Mouse (Mus musculus): ENCODE data around the gene Iqschfp. TPM values are rescaled to one million over a fixed set of nuclear protein-coding genes. Genes with fewer than 3 reads are reported as not detected.

Iqschfp gene
- polyA plus RNA-seq, 1 experiment = not detected

DNA sequence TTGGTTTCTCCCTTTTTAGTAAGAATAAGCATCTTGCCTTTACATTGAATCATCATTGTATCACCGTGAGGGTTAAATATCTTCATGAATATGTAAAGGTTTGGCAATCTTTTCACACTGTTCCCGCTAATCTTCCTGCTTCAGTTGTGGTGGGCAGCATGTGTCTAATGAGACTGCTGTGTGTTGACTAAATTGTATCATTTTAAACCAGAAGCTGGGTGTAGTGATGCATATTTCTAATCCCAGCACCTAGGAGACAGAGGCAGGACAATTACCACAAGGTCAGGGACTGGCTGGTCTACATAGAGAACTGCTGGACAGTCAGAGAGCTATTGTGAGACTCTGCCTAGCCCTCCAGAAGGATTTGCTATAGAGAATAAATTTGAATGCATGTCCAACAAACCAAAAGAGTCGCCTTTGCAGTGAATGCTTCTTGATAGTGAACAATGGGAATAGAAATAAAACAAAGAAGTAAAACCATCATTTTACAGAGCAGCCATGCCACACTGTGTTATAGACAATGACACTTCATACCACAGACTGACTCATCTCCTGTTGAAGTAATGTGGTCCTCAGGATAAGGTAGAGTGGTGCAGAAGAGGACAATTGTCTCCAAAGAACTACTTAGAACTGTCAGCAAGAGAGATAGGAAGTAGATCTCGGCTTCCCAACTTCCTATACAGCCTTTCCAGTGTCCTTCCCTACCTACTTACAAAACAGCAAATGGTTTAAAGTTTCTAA, 310.3 kb downstream of the Iqschfp start:
- TF ChIP-seq GATA1 (IDR thresholded peaks at IDR 0.05; ENCODE audit: low read length) = no peak

DNA sequence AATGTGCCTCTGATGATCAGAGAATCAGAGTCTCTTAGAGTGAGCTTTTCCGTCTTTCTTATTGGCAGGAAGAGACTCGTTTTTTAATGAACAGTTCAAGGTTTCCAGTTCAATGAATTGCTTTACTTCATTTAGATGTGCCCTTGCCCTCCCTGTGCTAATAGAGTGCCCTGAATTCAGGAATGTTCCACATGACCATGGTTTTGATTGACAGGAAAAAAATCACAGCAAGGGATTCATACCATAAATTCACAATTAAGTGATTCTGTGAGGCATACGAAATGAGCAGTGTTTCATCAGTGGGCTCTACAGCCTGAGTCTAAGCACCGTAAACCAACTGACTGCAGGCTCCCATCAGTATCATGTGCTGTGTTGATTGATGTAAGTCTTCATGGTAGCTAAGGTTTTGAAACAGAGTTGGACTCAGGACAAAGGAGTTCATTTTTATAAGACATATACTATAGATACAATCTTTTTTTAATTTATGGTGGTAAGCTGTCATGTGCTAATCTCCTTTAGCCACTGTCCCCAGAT, 312.0 kb downstream of the Iqschfp start:
- no peak for TF ChIP-seq GATA1 (IDR thresholded peaks at IDR 0.05; ENCODE audit: low read length)

DNA sequence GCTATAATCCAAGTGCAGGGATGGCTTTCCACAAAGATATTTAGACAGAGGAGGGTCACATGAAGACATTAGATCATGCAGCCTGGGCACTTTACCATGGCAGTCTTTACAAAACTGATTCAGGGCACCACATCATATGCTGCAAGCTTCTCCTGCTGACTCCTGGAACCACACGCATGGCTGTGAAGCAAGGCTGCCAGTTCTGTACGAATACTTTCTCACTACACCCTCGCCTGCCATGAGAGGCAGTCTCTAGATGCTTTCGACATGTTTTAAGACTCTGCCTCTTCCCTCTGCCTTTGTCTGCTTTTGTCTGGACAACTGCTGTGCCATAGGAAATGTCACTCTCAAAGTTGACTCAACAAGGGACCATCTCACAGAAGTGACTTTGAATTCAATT, 318.4 kb downstream of the Iqschfp start:
- no peak for TF ChIP-seq GATA1 (IDR thresholded peaks at IDR 0.05; ENCODE audit: low read length)

DNA sequence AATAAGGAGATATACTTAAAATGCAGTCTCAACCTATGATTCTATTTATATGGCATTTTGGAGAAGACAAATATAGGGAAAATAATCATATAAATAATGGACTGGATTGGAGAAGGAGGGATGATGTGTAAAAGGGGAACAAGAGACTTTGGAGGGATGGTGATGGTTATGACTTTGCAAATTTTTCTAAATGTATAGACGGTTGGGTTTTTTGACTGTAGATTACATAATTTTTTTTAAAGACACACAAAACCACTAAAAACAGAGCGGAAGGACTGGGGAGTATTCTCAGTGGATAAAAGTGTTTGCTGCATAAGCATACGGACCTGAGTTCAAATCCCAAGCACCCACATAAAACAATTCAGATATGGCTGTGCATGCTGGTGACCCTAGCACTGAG, 329.4 kb downstream of the Iqschfp start:
- TF ChIP-seq GATA1 (IDR thresholded peaks at IDR 0.05; ENCODE audit: low read length) = no peak

DNA sequence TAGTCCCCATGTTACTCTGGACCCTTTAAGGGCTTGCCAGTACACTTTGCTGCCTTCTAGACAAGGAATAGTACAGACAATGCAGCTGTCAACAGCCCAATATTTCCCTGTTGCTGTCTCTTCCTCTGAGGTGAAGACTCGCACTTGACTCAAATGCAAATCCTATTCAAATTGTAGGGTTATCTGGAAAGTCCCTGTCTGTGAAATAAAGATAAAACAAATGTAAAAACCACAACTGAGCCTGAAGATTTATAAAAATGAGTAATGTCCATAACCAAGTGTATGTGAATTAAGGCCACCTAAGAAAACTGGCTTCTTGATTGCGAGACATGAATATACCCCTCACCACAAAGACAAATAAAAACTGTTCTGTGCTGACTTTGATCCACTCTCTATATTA, 347.9 kb downstream of the Iqschfp start:
- TF ChIP-seq GATA1 (IDR thresholded peaks at IDR 0.05; ENCODE audit: low read length) = no peak

DNA sequence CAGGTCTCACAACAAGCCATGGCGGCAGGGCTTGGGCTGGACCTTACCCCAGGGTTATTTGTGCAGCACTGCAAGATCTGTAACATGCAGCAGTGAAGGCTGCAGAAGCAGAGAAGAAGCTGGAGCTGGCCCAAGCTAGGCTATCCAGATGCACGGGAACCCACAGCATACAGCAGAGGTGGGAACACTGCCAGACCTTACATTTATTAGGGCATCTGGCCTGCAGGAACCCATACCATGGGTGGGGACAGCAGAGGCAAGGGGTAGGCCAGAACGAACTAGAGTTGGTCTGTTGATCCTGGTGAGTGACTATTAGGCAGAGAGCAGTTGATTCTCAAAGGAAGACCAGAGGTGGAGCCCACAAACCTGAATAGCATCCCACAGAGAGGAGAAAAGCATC, 351.2 kb downstream of the Iqschfp start:
- TF ChIP-seq GATA1 (IDR thresholded peaks at IDR 0.05; ENCODE audit: low read length) = no peak

DNA sequence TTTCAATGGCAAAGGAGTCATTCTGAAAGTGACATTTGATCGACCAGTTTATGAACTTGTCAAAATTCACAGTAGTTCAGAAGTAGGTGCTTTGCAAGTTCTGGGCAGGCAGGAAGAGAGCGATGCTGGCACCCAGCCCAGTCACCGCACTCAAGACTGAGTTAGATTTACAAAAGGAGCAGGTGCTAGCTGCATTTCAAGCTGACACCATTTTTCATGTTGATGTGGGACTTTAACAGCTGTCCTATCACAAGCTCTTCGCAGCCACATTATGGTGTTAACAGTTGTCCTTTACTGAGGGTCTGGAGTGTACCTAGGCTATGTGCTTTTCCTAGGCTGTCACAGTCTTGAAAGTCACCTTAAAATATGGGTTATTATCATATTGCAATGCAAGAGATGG, 354.1 kb downstream of the Iqschfp start:
- no peak for TF ChIP-seq GATA1 (IDR thresholded peaks at IDR 0.05; ENCODE audit: low read length)

DNA sequence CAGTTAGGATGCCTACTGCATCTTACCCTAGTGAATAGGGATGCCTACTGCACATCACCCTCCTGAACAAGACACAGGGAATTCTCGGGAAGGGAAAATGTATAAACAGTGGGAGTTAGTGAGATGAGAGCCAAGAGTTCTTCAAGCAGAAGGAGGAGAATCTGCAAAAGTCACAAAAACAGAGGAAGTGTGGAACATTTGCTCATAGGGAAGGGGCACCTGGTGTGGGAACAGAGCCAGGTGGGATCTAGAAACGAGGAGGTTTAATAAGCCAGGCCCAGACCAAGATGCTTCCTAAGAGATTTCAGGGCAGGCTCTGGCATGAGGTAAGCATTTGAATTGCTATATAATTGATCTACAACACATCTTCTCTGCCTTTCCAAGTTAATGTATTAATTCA, 358.6 kb downstream of the Iqschfp start:
- no peak for TF ChIP-seq GATA1 (IDR thresholded peaks at IDR 0.05; ENCODE audit: low read length)

DNA sequence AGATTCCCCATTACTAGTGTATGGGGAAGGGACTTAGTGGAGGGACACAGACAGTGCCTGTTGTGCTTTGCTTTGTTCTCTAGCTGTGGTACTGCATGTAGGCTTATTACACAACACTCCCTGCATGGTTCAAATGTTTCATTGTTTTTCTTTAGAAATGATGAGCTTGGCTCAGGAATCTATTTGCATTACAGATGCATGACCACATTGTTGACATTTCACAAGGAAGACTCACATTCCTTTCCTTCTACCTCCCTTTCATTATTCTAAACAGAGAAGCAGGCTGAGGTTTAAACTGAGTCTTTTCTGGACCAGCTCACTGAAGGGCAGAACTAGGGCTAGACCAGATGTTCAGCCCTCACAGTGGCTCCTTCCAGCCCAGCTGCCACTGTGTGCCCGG, 360.3 kb downstream of the Iqschfp start:
- no peak for TF ChIP-seq GATA1 (IDR thresholded peaks at IDR 0.05; ENCODE audit: low read length)

DNA sequence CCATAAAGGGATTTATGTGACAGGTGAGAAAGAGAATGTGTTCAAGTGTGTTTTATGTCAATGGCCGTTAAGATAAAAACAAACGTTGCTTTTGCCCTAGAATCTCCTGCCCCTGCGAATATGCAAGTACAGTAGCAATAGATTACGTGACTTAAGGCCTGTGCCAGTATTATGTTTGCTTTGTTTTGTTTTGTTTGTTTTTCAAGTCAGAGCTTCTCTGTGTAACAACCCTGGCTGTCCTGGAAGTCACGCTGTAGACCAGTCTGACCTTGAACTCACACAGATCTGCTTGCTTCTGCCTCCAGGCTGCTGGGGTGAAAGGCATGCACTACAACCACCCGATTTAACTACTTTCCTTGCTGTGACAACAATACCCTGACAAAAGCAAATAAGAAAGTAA, 370.3 kb downstream of the Iqschfp start:
- no peak for TF ChIP-seq GATA1 (IDR thresholded peaks at IDR 0.05; ENCODE audit: low read length)

DNA sequence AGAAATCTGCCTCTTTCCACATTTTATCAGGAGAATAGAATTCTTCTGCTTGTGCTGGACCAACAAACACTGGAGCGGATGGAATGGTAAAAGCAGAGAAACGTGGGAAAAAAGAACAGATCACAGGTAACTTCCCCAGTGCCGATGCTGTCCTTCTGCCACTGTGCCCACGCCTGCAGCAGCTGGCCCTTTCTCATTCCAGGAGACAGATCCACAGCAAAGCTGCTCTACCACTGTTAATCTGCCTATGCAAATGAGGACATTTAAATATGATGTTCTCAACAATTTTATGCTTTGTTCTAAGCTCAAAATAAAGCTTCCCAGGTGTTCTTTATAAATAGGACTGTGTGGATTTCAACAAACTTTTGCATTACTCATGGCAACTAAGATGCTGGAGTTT, 375.9 kb downstream of the Iqschfp start:
- TF ChIP-seq GATA1 (IDR thresholded peaks at IDR 0.05; ENCODE audit: low read length) = no peak

DNA sequence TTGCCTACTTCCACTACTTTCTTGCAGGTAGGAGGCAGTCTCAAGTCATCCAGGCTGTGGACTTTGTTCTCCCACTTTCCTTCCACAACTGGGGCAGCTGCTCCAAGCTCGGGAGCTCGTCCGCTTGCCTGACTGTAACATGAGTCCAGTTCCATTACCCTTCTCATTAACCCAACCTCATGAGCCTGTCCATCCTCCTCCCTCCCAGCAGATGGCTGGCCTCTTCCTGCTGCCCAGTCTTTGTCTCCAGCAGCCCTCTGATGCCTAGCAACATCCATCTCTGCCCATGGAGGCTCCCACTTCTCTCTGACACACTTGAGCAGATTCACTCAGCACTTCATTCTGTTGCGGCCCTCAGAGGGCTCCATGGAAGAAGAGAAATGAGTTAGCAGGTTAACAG, 377.2 kb downstream of the Iqschfp start:
- TF ChIP-seq GATA1 (IDR thresholded peaks at IDR 0.05; ENCODE audit: low read length) = no peak

DNA sequence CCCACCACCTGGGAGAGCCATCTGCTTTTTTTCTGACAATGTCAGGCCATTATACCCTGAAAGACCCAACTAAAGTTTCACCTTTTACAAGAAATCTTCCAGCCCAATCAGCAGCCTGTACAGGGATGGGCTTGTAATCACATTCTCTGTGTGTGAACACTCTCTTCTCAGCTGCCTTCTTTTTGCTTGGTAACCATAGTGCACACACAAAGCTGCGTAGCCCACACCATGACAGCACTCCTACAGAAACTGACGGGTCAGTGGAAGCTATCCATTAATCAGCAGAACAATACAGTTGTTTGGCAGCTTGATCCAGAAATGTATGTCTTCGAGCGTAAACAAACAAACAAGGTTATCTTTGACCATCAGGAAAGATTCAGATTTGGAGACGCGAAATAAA, 378.2 kb downstream of the Iqschfp start:
- TF ChIP-seq GATA1 (IDR thresholded peaks at IDR 0.05; ENCODE audit: low read length) = no peak

DNA sequence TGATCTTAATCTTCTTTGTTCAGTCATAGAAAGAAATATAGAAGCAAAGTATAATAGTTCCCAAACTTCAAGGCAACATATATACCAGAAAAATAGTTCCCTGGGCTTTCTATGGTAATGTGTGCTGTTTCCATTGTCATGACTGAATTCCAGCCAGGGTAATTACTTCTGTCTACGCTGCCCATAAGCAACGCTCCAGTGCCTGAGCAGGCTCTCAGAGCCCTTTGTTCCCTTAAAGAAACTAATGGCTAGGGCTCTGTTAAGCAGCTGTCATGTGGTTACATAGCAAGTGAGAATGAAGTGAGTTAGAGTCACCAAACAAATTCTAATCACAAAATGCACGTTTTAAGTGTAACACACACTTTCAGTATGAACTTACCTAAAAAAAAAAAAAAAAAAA, 379.4 kb downstream of the Iqschfp start:
- no peak for TF ChIP-seq GATA1 (IDR thresholded peaks at IDR 0.05; ENCODE audit: low read length)

DNA sequence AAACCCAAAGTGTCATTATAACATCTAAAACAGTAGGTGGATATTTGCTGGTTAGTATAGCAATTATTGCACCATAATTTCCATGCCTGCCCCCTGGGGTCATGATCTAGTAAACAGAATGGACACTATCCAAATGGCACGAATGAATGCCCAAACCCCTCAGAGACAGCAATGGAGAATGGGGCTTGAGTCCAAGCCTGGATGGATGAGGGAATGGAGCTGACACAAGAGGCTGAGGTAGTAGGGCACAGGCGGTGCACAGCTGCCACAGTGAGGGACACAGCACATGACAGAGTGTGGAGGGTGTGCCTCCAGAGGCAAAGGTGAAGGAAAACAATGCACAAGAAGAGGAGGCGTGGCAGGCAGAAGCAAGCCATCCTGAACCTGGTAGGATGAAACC, 379.8 kb downstream of the Iqschfp start:
- no peak for TF ChIP-seq GATA1 (IDR thresholded peaks at IDR 0.05; ENCODE audit: low read length)

DNA sequence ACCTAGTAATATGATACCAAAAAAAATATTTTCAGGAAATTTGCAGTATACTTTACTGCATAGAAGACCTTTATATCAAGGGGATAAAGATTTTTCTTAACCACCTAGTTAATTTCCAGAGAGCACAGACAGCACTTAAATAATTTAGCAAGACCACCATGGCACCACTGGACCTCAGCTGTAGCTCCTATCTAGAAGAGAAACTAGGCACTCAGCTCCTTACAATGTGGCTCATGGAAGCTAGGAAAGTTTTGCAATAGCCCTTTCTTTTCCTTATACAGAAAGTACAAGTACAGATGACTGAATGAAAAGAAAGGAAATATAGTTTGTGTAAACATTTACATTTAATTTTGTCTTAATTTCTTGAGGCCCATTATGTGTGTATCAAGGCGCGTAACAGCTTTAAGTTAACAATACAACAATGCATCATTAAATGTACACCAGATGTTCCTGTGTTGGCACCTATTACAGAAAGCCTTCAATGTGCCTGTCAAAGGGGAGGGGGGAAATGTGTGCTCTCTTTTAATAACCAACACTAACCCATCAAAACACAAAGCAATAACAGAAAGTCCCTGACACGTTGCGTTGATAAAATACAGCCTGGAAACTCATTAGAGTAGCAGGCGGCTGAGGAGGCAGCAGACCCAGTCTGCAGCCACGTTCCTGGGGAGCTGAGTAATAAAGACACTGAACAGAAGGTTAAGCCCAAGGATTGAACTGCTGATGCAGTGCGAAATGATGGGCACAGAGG, 391.0 kb downstream of the Iqschfp start:
- no peak for TF ChIP-seq GATA1 (IDR thresholded peaks at IDR 0.05; ENCODE audit: low read length)

DNA sequence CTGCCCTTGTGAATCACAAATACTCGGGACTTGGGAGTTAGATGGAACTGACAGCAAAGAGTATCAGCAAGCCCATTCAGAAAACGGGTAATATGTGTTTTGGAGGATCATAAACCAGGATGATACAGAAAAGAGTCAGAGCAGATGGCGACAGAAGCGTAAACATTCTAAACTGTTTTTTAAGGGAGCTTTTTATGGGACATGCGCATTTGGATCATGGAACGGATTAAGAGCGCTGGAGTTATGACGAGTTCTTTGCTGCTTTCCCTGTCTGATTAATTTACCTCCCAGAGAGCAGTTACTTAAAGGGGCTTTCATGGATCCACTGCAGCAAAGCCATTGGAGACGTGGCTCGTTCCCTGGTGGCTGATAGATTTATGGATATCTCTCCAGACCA, 391.6 kb downstream of the Iqschfp start:
- TF ChIP-seq GATA1 (IDR thresholded peaks at IDR 0.05; ENCODE audit: low read length) = no peak
